Mouse (Mus musculus) left cerebral cortex, postnatal 10 days (tissue): ENCODE results near the gene N4bp2l2. TPM values are rescaled to one million over a fixed set of nuclear protein-coding genes. Genes with fewer than 3 reads are reported as not detected.

Source experiments
- DNase-seq, 2 experiments: peaks; one replicate each; pipeline ENCODE4 v3.0.0; 2021 to 2022; ENCODE audit warnings: low spot score in 2 of 2, mixed read lengths in 1 of 2; ENCODE audit errors: extremely low spot score in 1 of 2
- intact Hi-C: fragments of 180-260 bp; cut with DNase I; formaldehyde crosslinking; loops from one replicate; pipeline ENCODE4 v1.15.1; 2025
- total RNA-seq, 2 experiments: library from RNA; stranded (reverse); gene quantifications; 2 replicates each; pipeline ENCODE4 v1.2.3; 2021

N4bp2l2 gene
- total RNA-seq, 2 experiments from 2014 or later, result 66.3 to 67.8 TPM

DNA sequence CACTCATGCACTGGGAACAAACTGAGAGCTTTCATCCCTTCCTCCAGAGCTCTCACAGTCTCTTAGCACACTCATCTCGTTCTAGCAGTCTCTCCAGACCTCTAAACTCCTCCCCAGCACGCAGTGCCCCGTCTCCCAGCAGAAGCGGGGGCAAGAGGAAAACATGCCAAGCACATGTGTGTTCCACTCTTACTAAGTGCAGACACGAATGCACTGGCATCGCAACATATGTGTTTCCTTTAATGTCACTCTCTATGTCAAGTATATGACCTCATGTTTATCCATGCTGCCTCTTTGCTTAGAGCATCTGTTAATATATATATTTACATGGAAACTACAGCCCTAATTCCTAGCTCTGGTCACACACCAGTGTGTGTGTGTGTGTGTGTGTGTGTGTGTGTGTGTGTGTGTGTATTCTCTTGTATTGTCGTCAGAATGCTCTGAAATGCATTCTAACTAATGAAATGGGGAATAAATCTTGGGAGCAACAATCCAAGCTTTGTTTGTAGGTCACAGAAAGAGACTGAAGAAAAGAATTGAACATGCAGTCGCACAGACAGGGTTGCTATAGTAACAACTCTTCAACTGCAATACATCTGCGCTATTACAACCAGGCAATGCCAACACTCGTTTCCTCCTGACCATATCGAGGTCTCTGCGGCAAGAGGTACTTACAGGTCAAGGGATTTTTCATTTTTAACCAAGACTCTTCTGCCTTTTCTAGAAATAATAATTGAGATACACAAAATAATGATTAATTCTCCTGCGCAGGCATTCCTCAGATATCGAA, 64.3 kb downstream of the N4bp2l2 start:
- intact Hi-C loops, result no loop called here
- peak in 1 of 2 experiments; percentile 32 for DNase-seq

DNA sequence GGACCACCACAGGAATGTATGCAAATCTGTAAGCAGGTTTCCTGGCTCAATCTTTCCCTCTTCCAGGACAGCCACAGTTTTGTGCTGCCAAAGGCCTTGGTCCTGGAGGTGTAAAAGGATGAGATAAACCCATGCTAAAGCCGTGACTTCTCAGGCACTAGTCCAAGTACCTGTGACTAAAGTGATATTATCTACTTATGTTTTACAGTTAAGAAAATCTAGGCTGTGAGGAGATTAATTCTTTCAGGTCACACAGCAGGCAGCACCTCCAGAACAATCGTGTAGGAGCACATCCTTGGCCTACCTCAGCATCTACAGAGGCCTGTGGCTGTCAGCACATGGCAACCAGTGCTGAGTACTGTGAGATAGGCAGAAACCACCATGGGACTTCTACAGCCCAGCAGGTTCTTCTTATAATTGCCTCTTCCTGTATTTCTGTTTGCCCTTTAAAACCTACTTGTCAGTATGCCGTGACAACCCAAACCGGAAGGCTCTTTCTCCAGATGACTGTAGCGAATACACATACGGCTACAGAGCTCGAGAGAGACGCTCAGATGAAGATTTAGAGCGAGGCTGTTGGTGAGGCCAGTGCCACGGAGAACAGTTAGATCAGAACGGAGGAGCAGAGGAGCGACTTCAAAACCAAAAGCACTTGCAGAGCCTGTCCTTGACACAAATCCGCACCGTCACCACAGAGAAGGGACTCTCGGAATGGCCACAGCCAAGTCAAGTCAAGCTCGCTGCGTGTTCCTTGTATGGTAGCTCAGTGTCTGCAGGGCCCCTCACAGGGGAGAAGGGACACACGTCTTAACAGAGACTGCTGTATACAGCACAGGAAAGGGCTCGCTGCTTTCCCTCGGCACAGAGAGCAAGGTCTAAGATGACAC, 65.2 kb downstream of the N4bp2l2 start:
- no peak for DNase-seq
- intact Hi-C loops, result no loop called here

DNA sequence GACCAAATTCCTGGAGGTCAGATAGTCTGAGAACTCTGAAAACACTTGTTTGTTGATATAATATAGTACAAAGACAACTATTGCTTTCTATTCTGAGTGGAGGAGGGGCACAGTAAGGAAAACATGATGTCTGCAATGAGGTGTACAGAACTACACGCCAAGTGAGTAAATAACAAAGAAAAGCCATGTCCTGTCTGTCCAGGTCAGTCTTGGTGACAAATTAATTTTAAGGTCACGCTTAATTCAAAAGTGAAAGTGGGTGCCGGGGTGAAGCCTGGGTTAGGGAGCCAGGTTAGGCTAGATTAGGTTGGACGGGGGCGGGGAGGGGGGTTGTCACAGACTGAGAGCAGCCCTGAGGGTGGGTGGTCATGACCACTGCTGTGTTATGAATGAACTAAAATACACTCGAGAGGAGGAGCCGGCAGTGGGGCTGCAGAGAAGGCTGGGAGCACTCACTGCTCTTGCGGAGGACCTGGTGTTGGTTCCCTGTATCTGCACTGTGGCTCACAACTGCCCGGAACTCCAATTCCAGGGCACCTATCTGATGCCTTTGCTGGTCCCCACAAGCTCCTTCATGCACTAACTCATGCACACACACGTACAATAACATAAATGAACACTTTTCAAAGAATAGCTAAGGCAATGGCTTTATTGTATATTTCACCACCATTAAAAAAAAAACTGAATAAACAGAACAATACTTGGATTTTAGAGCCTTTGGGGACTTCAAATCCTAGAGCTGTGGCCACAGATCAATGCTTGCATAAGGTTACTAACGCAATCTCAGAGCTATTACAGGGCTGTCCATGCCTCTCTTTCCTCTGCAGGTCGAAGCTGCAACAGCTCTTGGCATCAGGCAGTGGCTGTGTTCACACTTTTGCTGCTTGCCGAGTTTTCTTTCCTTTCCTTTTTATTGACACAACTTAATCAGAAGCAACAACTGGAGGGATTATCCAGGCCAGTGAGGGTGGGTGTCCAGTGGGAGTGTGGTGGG, 66.4 kb downstream of the N4bp2l2 start:
- DNase-seq, result no peak
- intact Hi-C loops, result no loop called here

DNA sequence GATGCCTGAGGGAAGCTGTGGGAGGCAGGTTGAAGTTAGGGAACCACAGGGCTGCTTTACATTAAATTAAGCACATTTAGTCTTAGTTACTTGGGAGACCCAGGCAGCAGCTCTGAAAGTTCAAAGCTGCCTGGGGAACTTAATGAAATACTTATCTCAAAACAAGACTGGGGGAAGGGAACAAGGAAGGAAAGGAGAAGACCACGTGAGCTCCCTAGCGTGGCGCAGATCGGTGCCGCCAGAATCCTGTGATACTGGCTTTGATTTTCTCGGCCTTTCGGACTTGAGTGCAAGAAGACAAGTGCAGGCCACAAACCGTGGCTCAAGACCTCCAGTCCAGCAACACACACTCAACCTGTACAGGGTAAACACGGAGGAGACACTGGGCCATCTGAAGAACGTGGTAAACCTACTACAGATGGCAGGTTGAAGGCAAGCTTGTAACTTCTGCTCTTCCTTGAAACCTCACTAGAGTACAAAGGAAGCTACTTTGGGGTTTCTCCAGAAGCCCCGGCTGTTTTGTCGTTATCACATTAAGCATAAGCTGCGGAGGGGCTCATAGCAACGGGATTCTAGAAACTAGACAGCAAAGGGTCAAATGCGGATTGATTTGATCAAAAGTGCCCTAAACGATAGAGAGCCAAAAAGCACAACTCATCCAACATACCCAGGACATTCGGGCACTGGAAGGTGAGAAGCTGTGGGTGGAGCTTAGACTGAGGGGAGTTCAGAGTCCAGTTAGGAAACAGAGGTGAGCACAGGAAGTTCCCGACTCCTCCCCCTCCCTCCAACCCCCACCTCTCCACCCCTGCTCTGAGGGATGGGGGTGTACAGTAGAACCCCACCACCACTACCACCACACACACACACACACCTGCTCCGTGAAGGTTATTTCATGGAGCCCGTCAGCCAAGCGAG, 67.5 kb downstream of the N4bp2l2 start:
- intact Hi-C loops, result no loop called here
- no peak for DNase-seq

DNA sequence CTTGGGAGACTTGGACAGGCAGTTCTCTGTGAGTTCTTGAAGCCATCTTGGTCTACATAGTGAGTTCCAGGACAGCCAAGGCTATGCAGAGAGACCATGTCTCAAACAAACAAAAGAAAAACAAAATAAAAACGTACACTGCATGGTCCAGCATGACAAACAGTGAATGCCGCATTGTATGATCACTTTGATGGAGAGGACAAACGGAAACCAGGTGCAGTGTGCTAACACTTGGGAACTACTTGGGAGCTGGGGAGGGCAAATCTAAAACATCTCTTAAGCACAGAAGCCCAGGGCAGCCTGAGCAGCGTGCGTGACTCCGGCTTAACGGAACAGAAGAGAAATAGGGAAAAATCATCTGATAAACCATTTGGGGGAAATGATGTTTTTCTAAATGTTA, 68.9 kb downstream of the N4bp2l2 start, which contains the start of gene N4bp2l1:
TSS of gene N4bp2l1 (minus strand) at position 101 of the 400 bp plus-strand sequence.
- intact Hi-C loops, result no loop called here
- no peak for DNase-seq

DNA sequence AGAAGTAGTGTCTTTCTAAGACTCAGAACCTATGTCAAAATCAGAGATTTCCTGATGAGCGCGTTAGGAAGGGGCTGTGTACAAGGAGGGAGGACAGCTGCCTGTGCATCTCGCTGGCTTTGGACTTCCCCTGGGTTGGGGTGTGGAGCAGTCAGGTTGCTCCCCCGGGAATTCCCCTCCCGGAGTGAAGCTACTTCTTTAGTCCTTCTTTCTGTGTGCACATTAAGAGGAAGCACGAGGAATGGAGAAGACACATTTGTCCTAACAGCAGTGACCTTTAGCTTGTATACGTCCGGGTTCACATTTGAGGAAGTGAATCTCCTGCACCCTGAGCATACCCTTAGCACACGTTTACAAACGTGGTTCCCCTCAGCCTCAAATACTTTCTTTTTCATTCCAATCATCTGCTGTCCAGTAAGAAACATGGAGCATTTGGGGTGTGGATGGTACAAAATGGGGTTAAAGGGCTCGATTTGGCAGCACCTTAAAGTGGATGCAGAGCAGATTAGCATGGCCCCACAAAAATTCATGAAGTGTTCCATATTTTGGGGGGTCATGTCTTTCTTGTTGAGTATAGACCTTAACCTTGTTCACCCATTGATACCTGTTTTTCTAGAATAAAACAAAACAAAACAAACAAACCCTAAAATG, 70.5 kb downstream of the N4bp2l2 start:
- intact Hi-C loops, result no loop called here
- no peak for DNase-seq

DNA sequence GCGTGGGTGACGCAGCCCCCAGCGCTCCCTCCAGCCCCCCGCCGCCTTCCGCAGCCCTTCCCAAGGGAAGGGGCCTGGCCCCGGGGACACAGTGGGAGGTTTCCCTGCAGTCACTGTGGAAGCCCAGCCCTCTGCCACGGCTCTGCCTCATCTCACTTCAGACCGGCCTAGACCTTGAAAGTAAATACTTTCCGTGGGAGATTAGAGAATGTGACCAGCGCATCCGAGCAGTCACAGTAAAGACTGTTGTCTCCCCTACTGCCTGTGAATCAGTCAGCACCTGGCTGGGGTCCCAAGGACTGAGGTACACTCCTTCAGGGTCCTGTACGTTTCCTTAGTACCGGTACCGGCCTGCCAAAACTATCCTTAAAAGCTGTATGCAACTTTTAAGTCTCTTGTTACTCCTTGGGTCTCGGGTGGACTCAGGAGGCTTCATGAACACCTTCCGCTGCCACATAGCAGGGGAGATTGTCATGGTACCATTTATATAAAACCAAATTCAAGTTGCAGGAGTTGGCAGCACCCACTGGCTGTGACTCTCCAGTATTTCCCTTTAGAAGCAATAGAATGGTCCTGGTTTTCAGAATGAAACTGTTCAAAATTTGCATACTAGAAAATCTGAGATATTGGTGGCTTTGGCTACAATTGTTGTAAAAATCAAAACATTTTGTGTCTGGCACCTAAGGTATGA, 71.2 kb downstream of the N4bp2l2 start:
- DNase-seq, result peak in 1 of 2 experiments; percentile 65
- intact Hi-C loops, result no loop called here

DNA sequence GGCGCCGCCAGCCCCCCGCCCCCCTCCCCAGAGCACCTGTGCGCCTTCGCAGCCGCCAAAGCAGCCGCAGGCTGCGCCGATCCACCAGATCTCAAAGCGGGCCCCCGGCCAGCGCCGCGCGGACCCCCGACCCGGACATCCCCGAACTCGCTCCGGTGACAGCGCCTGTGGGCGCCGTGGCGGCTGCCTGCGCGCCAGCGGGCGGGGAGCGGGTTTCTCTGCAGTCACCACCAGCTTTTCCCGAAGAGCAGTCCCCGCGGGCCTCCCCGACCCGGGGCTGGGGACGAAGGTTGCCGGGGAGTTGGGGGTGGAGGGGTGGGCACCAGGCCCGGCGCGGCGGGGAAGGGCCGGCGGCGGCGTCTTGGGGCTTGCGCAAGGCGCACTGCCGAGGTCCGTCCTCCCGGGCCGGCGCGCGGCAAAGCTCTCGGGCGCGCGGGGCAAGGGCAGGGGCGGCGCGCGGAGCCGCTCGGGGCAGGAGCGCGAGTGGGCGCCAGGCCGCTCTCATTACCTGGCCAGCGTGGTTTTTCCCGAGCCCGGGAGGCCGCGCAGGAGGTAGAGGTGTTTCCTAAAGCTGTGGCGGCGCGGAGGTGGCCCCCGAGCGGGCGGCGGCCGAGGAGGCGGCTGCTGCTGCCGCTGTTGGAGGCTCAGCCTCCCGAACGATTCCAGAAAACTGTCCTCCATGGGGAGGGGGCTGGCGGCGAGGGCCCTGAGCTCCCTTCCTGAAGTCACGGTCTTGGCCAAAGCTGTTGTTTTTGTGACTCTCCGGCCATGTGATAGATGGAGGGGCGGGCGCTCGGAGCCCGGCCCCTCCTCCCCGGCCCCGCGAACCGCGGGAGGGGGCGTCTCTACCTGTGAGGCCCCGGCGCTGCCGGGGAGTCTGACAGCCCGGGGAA, 72.0 kb downstream of the N4bp2l2 start:
- intact Hi-C loops, result no loop called here
- DNase-seq, result peak; percentile 38 to 66

DNA sequence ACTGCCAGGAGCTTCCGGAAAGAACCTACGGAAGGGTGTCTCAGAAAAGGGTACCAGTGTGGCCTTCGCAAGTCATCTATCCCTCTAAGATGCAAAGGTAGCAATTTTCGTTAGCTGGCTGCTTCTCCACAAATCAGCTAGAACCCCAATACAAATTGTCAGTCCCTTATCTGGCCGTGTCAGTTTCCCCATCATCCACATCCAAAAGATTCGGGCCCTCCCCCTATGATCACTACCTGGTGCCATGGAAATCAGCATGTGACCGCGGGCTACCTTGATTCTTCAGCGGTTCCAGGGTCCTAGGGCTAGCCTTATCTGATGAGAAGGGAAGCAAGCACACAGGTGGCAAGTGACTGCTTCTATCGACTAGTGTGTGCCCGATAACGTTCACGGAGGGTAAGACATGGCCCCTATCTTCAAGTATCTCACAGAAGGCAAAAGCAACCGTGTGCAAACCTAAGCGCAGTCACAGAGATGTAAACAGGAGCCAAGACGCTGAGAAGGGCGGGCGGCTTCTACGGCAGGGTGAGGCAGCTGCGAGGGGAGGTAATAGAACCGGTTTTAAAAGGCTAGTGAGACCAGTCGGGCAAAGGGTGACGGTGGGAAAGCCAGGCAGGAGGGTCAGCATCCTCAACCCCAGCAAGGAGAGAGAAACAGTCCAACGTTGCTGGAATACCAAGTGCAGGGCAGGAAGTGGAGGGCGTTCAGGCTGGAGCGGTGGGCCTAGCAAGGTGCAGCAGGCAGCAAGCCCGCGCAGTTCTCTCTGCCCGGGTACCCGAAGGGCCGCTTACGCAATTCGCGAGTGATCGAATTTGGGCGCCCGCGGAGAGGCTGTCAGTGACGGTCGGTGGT, 72.9 kb downstream of the N4bp2l2 start:
- no peak for DNase-seq
- intact Hi-C loops, result no loop called here

DNA sequence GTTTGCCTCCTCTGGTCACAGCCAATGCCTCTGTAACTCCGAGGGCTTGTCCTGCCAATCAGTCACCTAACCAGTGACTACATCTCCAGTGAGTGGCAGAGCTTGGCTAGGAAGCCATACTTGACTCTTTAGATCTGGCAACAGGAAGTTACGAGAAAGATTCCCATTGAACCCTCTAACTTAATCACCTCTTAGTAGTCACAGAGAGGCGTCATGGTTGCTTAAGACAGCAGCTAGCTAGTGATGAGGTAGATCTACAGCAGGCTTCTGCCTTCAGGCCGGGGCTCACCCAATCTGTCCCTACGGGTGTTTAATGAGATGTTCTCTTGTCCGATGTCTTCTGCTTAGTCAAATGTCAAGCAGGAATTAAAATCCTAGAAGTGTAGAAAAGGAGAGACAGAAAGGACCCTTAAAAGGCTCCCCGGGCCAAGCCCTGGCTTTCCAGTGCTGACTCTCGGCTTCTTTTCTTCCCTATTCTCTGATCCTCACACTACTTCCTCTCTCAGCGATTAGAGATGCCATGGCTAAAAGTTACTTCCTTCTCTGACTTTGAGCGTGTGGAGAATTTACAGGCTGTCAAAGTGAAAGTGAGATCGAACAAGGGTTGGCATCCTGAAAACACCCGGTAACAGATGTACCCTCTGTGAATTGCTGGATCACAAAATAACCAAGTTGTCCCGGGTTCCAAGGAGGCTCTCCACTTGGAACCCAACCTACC, 73.6 kb downstream of the N4bp2l2 start:
- DNase-seq, result no peak
- intact Hi-C loops, result no loop called here

DNA sequence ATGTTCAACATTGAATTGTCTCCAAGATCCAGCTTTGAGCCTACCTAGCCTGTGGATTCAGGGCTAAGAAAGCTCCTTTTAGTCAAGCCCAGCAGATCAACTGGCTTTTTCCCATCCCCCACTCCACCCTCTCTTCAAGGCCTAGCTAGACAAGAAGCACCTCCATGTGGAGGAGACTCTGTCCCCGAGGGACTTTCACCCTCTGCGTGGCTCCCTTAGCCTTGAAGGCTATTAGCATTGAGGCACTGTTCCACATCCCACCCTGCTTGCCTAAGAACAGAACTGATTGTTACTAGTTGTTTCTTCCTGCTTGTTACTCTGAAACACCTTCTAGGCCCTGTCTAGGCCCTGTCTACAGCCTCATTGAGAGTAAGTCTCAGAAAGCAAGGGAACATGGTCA, 76.0 kb downstream of the N4bp2l2 start:
- intact Hi-C loops, result no loop called here
- no peak for DNase-seq

DNA sequence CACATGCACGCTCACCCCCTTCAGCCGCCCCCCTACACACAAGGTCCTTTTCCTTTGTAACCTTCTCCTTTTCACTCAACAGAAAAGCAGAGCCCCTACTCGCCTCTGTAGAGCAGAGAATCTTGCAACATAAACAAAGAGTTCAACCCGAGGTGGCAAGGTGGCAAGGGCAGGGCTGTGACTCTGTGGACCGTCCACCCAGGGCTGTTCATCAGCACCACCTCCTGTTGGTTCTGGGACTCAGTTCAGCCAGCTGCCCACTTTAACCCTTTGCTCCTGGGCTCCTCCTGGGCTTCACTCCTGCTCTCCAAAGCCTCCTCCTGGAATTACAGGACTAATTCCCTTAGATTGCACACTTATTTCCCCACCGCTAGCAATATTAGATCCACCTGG, 81.7 kb downstream of the N4bp2l2 start:
- DNase-seq, result no peak
- intact Hi-C loops, result no loop called here

DNA sequence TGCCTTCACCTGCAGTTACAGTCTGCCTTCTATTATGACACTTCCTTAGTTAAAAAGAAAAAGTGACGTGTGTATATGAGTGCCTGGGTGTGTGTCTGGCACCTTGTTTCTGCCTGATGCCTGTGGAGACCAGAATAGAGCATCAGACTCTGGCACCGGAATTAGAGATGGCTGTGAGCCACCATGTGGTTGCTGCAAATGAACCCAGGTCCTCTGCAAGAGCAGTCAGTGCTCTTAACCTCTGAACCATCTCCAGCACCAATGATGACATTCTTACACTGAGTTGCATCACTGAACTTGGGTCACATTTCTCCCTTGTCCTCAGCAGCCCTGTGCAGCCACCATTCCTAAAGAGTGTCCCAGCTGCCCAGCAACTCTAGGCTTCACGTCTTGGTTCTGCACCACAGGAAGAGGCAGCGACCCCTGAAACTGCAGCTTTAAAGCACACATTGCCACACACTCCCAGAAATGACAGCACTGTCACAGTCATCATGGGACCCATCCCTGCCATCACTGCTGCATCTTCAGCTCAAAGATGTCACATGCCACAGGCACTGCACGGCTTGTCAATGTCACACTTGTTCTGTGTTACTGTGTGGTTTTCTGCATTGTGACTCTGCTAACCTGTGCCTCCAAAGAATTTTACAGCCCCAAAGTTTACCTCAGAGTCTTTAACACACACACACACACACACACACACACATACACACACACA, 82.2 kb downstream of the N4bp2l2 start:
- DNase-seq, result no peak
- intact Hi-C loops, result no loop called here

DNA sequence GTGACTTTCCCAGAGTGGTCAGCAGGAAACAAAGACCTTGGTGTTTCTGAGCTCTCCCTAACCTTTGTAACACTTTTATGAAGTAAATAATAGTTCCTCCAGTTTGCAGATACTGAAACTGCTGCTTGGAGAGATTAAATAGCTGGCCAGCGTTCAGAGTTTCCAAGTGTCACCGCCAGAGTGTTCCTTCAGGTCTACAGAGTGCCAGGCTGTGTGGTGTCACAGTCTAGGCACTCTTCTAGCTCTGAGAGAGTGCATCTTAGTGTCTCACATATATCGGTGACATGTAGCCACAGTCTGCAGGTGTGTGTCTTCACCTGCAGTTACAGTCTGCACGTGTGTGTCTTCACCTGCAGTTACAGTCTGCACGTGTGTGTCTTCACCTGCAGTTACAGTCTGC, 82.8 kb downstream of the N4bp2l2 start:
- intact Hi-C loops, result no loop called here
- DNase-seq, result no peak
